Mouse (Mus musculus): Measurements from ENCODE around the gene Trhde. TPM values are rescaled to one million over a fixed set of nuclear protein-coding genes. Genes with fewer than 3 reads are reported as not detected.

Trhde gene
- total RNA-seq (2023), result not detected

GRCm38 (mm10) chr10:114802161-114802651 is at the start of gene Trhde:
Trhde (minus strand) TSS chr10:114802307.

Data from CD8-positive naive resting alpha-beta T cell, adult 57 days (primary cell).